Mouse (Mus musculus) heart, postnatal 0 days (tissue): ENCODE results near the gene Ppp4r3b. TPM values are rescaled to one million over a fixed set of nuclear protein-coding genes. Genes with fewer than 3 reads are reported as not detected.

Experiments used
- ATAC-seq: fragments of 200-750 bp; cut with Nextera tagmentation; 2 replicates; pipeline ENCODE4 v1.8.0; 2017; ENCODE audit warnings: low read depth, moderate number of reproducible peaks, moderate library complexity; ENCODE audit not compliant: insufficient read depth
- DNase-seq: peaks from one replicate; pipeline ENCODE4 v3.0.0-alpha.2; 2016; ENCODE audit warnings: low spot score
- H3K27ac ChIP-seq: fragments of 300-500 bp; sonication (generic); 2 replicates; pipeline ENCODE4 v1.5.1; 2014; ENCODE audit warnings: low read depth, mild to moderate bottlenecking
- H3K27me3 ChIP-seq: fragments of 300-500 bp; sonication (generic); 2 replicates; pipeline ENCODE4 v1.6.1; 2014; ENCODE audit warnings: low read length, mixed read lengths; ENCODE audit not compliant: control insufficient read depth, insufficient read depth
- H3K36me3 ChIP-seq: fragments of 300-500 bp; sonication (generic); replicated peaks from 2 replicates; pipeline ENCODE4 v1.6.1; 2014; ENCODE audit warnings: low read length, mixed read lengths; ENCODE audit not compliant: control insufficient read depth, insufficient read depth
- H3K4me1 ChIP-seq: fragments of 300-500 bp; sonication (generic); 2 replicates; pipeline ENCODE4 v1.6.1; 2014; ENCODE audit warnings: antibody characterized with exemption; ENCODE audit not compliant: control insufficient read depth, insufficient read depth
- H3K4me2 ChIP-seq: fragments of 300-500 bp; sonication (generic); 2 replicates; pipeline ENCODE4 v1.6.1; 2014; ENCODE audit warnings: low read depth, mild to moderate bottlenecking, low read length, moderate library complexity
- H3K4me3 ChIP-seq: fragments of 300-500 bp; sonication (generic); 2 replicates; pipeline ENCODE4 v1.5.1; 2014; ENCODE audit warnings: low read depth, low read length
- H3K9ac ChIP-seq: fragments of 300-500 bp; sonication (generic); replicated peaks from 2 replicates; pipeline ENCODE4 v1.6.1; 2014; ENCODE audit warnings: low read depth, low read length, mixed read lengths
- H3K9me3 ChIP-seq: fragments of 300-500 bp; sonication (generic); replicated peaks from 2 replicates; pipeline ENCODE4 v1.6.1; 2016; ENCODE audit warnings: low read length; ENCODE audit not compliant: control insufficient read depth
- CTCF ChIP-seq: IDR thresholded peaks from 2 replicates; pipeline ENCODE4 v1.5.1; 2016; ENCODE audit warnings: antibody characterized with exemption, control low read depth, low read depth
- EP300 ChIP-seq: IDR thresholded peaks from 2 replicates; pipeline ENCODE4 v1.6.1; 2016; ENCODE audit warnings: antibody characterized with exemption, low read depth
- WGBS: fragments of 180-500 bp; shearing (Covaris S2); extraction: QIAGEN DNeasy Blood & Tissue Kit; methylation state at CpG from one replicate; pipeline ENCODE4 v1.1.7; 2014; 5-methylcytosine and 5-hydroxymethylcytosine counted together
- polyA plus RNA-seq: library from polyadenylated mRNA; unstranded; fragments of >200 nt; fragmentation: Nextera tagmentation; extraction: Ambion mirVana; gene quantifications from 2 replicates; pipeline ENCODE4 v1.2.1, GENCODE M21; 2015
- total RNA-seq: library from RNA; depleted of rRNA; stranded (reverse); fragments of >200 nt; gene quantifications from 2 replicates; pipeline ENCODE4 v1.2.3, GENCODE M21; 2014; ENCODE audit warnings: low replicate concordance; rRNA removed

The Ppp4r3b gene
- total and polyA plus RNA-seq, 2 experiments from 2014 or later: 18.7 to 31.9 TPM

DNA sequence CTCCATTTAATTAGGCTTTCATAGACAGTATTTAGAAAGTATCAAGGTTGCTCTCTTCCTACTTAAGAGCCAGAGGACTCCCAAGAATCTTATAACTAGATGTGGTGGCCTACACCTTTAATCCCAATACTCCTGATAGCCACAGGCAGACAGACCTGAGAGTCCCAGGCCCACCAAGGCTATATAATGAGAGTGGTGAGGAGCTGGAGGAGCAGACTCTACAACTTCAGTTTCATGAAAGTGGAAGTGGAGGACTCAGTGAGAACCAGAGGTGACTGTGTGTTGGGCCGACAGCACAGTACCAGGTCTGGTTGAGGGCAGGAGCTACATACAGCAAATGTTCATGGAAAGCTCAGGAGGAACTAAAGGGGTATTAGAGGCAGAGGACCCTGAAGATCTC is 75.0 kb downstream of the Ppp4r3b start:
- H3K4me1 ChIP-seq: peaks cover 11% of the 10 kb centered on the region
- no peaks in the 10 kb centered on the region for H3K27me3 ChIP-seq
- H3K4me2 ChIP-seq: peak overlapping the region; percentile 93
- H3K36me3 ChIP-seq: 0 out of 2 replicates have a peak, but pooled peaks cover under 1% of the 10 kb centered on the region
- peak overlapping the region; percentile 98 for H3K4me3 ChIP-seq
- H3K9me3 ChIP-seq: no peaks in the 10 kb centered on the region
- no peak overlapping the region for H3K9ac ChIP-seq
- TF ChIP-seq EP300 (no peak), CTCF (no peak; the same call in 1 of the 2 replicates)
- no peak for DNase-seq
- no peak overlapping the region for H3K27ac ChIP-seq
- WGBS: 92% methylated on average over 1 of the region's 1 CpGs
- ATAC-seq: no peak

DNA sequence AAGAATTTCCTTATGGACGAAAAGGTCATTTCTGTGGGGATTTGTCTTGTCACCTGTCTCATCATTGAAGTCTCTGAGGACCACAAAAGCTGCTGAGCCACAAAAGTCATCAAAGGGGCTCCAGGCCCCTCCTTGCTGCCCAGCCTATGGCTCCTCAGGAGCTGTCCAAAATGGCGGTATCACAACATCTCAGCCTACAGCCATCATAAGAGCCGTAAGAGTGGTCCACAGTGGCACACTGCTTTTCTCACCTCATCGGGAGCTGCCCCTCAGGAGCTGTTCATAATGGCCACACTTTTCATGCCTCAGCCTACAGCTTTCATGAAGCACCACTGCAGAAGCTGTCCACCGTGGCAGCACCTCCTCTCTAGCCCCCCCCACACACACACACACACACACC is 75.7 kb downstream of the Ppp4r3b start:
- Histone ChIP-seq H3K27ac (no peak overlapping the region), H3K4me3 (no peak overlapping the region), H3K27me3 (no peaks in the 10 kb centered on the region), H3K9me3 (peaks cover 5% of the 10 kb centered on the region; the same call in 1 of the 2 replicates), H3K4me1 (peaks cover 11% of the 10 kb centered on the region), H3K9ac (no peak overlapping the region), H3K4me2 (no peak overlapping the region), H3K36me3 (no peaks in the 10 kb centered on the region)
- no peak for ATAC-seq
- over 99% methylated on average over 5 of the region's 5 CpGs for WGBS
- TF ChIP-seq EP300: no peak
- no peak for TF ChIP-seq CTCF
- no peak for DNase-seq

DNA sequence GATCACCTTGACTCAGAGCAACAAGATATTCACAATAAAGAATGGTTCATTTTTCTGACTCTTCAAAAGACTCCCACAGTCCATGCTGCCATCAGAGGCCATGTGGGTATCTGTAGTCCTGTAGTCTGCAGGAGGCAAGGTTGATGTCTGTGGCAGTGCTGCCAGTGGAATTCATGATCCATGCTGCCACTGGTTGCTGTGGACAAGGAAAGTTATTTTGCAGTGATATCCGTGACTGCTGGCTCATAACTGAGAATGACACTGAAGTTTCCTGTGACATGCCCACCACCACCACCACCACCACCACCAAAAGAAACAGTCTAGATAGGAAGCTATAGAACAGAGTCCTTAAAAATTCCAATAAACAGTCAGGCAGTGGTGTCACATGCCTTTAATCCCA is 82.0 kb downstream of the Ppp4r3b start:
- TF ChIP-seq EP300 (no peak), CTCF (no peak)
- Histone ChIP-seq H3K4me2 (no peak overlapping the region), H3K36me3 (no peaks in the 10 kb centered on the region), H3K4me3 (no peak overlapping the region), H3K9ac (no peak overlapping the region), H3K27me3 (no peaks in the 10 kb centered on the region), H3K27ac (no peak overlapping the region), H3K4me1 (no peaks in the 10 kb centered on the region), H3K9me3 (peaks cover 11% of the 10 kb centered on the region; the same call in 1 of the 2 replicates)
- ATAC-seq: no peak
- no peak for DNase-seq
- WGBS: 53% methylated on average over 1 of the region's 1 CpGs

DNA sequence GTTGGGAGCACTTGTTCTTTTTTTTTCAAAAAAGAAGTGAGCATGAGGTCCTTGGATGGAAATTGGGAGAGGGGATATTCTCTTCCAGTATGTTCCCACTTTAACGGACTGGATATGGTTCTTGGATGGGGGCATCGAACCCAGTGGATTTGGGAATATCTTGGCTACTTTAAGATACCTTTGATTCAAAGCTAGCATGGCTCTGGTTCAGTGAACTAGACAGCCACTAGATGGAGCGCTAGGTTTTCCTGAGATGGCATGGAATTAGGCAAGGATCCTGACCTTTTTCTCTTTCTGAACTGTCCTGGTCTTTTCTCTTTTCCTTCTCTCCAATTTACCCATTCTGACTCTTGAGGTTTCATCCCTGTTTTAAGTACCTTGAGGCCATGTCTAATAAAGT is 95.1 kb downstream of the Ppp4r3b start:
- Histone ChIP-seq H3K36me3 (no peaks in the 10 kb centered on the region), H3K27me3 (no peaks in the 10 kb centered on the region), H3K4me2 (no peak overlapping the region), H3K9me3 (peaks cover 7% of the 10 kb centered on the region; the same call in 1 of the 2 replicates), H3K4me3 (no peak overlapping the region), H3K9ac (no peak overlapping the region), H3K4me1 (no peaks in the 10 kb centered on the region), H3K27ac (no peak overlapping the region)
- TF ChIP-seq EP300: no peak
- TF ChIP-seq CTCF: peak; percentile 82
- no peak for ATAC-seq
- WGBS: 21% methylated on average over 3 of the region's 3 CpGs
- DNase-seq: peak; percentile 20

Other genes starting within 250 kb of the Ppp4r3b start
- gene Pnpt1, start 42.1 kb upstream of the Ppp4r3b start, total RNA-seq: 48.0 and 121 TPM in 2 replicates
- 26.6 and 26.9 TPM in 2 replicates for gene Pnpt1, start 42.1 kb upstream of the Ppp4r3b start, polyA plus RNA-seq
- gene Cfap36, start 74.5 kb downstream of the Ppp4r3b start, total RNA-seq: 3.5 and 9.4 TPM in 2 replicates
- 37.9 and 44.2 TPM in 2 replicates for gene Cfap36, start 74.5 kb downstream of the Ppp4r3b start, polyA plus RNA-seq
- gene Ccdc88a, start 200.8 kb downstream of the Ppp4r3b start, total RNA-seq: 11.4 and 13.6 TPM in 2 replicates
- gene Ccdc88a, start 200.8 kb downstream of the Ppp4r3b start, polyA plus RNA-seq: 11.9 and 13.2 TPM in 2 replicates